Mouse (Mus musculus) cerebellum, postnatal 36 days (tissue): Measurements from ENCODE around the gene Clec16a.

Experiments
- DNase-seq, 2 experiments: peaks; one replicate each; pipeline ENCODE4 v3.0.0; 2021 to 2022; ENCODE audit warnings: mixed read lengths in 2 of 2

The Clec16a gene

GRCm38 (mm10) chr16:10689748-10690318 lies 144.7 kb downstream of the Clec16a start:
- DNase-seq = no peak

- no peak for DNase-seq
Measured at GRCm38 (mm10) chr16:10690442-10690841, 145.3 kb downstream of the Clec16a start.

- no peak for DNase-seq
Measured at GRCm38 (mm10) chr16:10691705-10692104, 146.6 kb downstream of the Clec16a start.

GRCm38 (mm10) chr16:10692848-10693247 lies 147.7 kb downstream of the Clec16a start:
- no peak for DNase-seq

- no peak for DNase-seq
Measured at GRCm38 (mm10) chr16:10693424-10693823, 148.3 kb downstream of the Clec16a start.

- no peak for DNase-seq
Measured at GRCm38 (mm10) chr16:10694414-10694851, 149.3 kb downstream of the Clec16a start.

GRCm38 (mm10) chr16:10697861-10698659 lies 152.9 kb downstream of the Clec16a start:
- no peak for DNase-seq

GRCm38 (mm10) chr16:10699316-10699715 lies 154.2 kb downstream of the Clec16a start:
- DNase-seq = no peak

- no peak for DNase-seq
Measured at GRCm38 (mm10) chr16:10700160-10700559, 155.0 kb downstream of the Clec16a start.

- no peak for DNase-seq
Measured at GRCm38 (mm10) chr16:10702399-10702798, 157.3 kb downstream of the Clec16a start.

GRCm38 (mm10) chr16:10703932-10704331 lies 158.8 kb downstream of the Clec16a start:
- no peak for DNase-seq

- no peak for DNase-seq
Measured at GRCm38 (mm10) chr16:10705396-10705795, 160.3 kb downstream of the Clec16a start.

- DNase-seq = no peak
Measured at GRCm38 (mm10) chr16:10711524-10711923, 166.4 kb downstream of the Clec16a start.

- no peak for DNase-seq
Measured at GRCm38 (mm10) chr16:10713041-10713440, 167.9 kb downstream of the Clec16a start.

GRCm38 (mm10) chr16:10713441-10714239 lies 168.5 kb downstream of the Clec16a start:
- DNase-seq = peak; percentile 57 to 63

- no peak for DNase-seq
Measured at GRCm38 (mm10) chr16:10715211-10715610, 170.1 kb downstream of the Clec16a start.

- DNase-seq = no peak
Measured at GRCm38 (mm10) chr16:10715632-10716031, 170.5 kb downstream of the Clec16a start.

GRCm38 (mm10) chr16:10716696-10717095 lies 171.6 kb downstream of the Clec16a start:
- peak; percentile 70 to 77 for DNase-seq

- peak; percentile 76 to 78 for DNase-seq
Measured at GRCm38 (mm10) chr16:10719971-10720370, 174.8 kb downstream of the Clec16a start.

GRCm38 (mm10) chr16:10722882-10723544 lies 177.9 kb downstream of the Clec16a start:
- DNase-seq = no peak

- no peak for DNase-seq
Measured at GRCm38 (mm10) chr16:10723816-10724647, 178.9 kb downstream of the Clec16a start.

- no peak for DNase-seq
Measured at GRCm38 (mm10) chr16:10725156-10725555, 180.0 kb downstream of the Clec16a start.
